Mouse (Mus musculus) heart, embryonic 11.5 days (tissue): ENCODE results near the gene Ribc1. TPM values are rescaled to one million over a fixed set of nuclear protein-coding genes. Genes with fewer than 3 reads are reported as not detected.

ENCODE experiments used
- ATAC-seq: fragments of 200-750 bp; cut with Nextera tagmentation; replicated peaks from 2 replicates; pipeline ENCODE4 v1.8.0; 2017; ENCODE audit warnings: moderate library complexity; ENCODE audit not compliant: insufficient number of reproducible peaks, low FRiP score, low TSS enrichment
- H3K27ac ChIP-seq: fragments of 300-500 bp; sonication (generic); 2 replicates; pipeline ENCODE4 v1.5.1; 2014; ENCODE audit warnings: mild to moderate bottlenecking, low read depth, low read length
- H3K27me3 ChIP-seq: fragments of 300-500 bp; sonication (generic); 2 replicates; pipeline ENCODE4 v1.6.1; 2014; ENCODE audit warnings: mild to moderate bottlenecking, low read length, mixed read lengths; ENCODE audit not compliant: control insufficient read depth, insufficient read depth
- H3K36me3 ChIP-seq: fragments of 300-500 bp; sonication (generic); 2 replicates; pipeline ENCODE4 v1.6.1; 2014; ENCODE audit warnings: mild to moderate bottlenecking, low read length, moderate library complexity, mixed read lengths; ENCODE audit not compliant: control insufficient read depth, insufficient read depth
- H3K4me1 ChIP-seq: fragments of 300-500 bp; sonication (generic); 2 replicates; pipeline ENCODE4 v1.6.1; 2014; ENCODE audit warnings: low read length; ENCODE audit not compliant: control insufficient read depth, insufficient read depth
- H3K4me2 ChIP-seq: fragments of 300-500 bp; sonication (generic); 2 replicates; pipeline ENCODE4 v1.6.1; 2014; ENCODE audit warnings: mild to moderate bottlenecking, moderate library complexity
- H3K4me3 ChIP-seq: fragments of 300-500 bp; sonication (generic); 2 replicates; pipeline ENCODE4 v1.5.1; 2014; ENCODE audit warnings: low read depth, low read length
- H3K9ac ChIP-seq: fragments of 300-500 bp; sonication (generic); 2 replicates; pipeline ENCODE4 v1.6.1; 2014; ENCODE audit warnings: mild to moderate bottlenecking, low read depth, low read length, moderate library complexity
- H3K9me3 ChIP-seq: fragments of 300-500 bp; sonication (generic); replicated peaks from 2 replicates; pipeline ENCODE4 v1.6.1; 2016; ENCODE audit warnings: low read length; ENCODE audit not compliant: control insufficient read depth
- WGBS: fragments of 180-500 bp; shearing (Covaris S2); extraction: QIAGEN DNeasy Blood & Tissue Kit; methylation state at CpG from one replicate; pipeline ENCODE4 v1.1.7; 2014; ENCODE audit not compliant: insufficient replicate concordance; 5-methylcytosine and 5-hydroxymethylcytosine counted together
- polyA plus RNA-seq: library from polyadenylated mRNA; unstranded; fragments of >200 nt; fragmentation: Nextera tagmentation; extraction: Ambion mirVana; gene quantifications from 2 replicates; pipeline ENCODE4 v1.2.1, GENCODE M21; 2014

Ribc1 gene
- polyA plus RNA-seq = 2.8 and 3.0 TPM in 2 replicates

DNA sequence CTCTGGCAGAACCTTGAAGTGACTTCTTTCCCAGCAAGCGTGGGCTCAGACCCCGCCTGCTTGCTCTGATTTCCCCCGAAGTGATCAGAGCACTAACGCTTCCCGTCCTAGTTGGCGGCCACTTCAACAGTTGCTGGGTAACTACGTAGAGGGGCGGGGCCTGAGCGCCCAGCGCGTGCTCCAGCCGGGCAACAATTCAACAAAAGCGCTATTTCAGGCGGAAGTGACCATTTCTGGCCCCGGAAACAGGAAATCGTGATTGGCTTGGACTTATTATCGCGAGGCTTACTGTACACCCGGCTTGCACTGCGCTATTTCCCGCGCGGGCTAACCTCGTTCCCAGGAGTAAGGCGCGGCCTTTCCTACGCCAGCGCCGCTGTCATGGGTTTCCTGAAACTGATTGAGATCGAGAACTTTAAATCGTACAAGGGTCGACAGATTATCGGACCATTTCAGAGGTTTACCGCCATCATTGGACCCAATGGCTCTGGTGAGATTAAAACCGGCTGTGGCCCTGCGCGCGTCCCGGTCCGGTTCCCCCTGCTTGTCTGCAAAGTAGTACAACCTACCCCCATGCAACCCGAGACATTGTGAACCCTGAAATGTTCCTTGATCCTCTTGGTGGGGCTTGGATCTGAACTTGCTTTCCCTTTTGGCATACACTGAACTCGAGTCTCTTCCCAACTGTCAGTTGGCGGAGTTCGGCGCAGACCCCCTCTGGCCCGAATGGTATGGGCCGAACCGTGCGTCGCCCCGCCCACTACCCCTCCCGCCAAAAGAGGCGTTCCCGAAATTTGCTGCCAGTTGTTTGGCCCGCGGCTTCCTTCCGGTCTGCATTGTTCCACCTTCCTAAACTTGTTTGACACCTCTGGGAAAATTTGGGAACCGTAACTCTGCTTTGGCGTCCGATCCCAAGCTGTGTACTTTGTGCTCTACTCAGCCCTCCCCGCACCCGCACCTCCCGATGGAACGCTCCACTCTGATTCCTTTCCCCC lies at the start of gene Ribc1, which contains the start of gene Smc1a:
Gene Ribc1 (minus strand): TSS at position 145 of the 995 bp plus-strand sequence.
Gene Smc1a (plus strand): TSS at position 278 of the 995 bp plus-strand sequence.
- 12% methylated on average over 64 of the region's 64 CpGs for WGBS
- peak within 1 kb of the TSS; percentile 82 for H3K9ac ChIP-seq

DNA sequence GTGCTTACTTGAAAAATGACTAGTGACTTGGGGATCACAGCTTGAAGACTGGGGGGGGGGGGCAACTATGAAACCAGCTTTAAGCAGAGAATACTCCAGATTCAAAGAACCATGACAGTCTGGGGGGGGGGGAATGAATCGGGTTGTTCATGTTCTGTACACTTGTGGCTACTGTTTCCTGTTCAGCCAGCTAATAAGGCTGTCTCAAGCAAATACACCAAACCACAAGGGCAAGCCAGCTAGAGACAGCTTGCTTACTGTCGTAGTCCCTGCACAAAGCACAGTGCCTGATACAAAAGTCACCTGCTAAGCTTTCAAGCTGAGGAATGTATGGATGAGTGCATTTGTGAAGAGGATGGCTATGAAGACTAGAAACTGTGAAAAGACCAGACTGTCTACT lies 49.6 kb upstream of the Ribc1 start:
- H3K4me1 ChIP-seq = no peaks in the 10 kb centered on the region
- no peak overlapping the region for H3K27ac ChIP-seq
- H3K9ac ChIP-seq = no peak overlapping the region
- H3K4me2 ChIP-seq = no peak overlapping the region
- peaks cover 3% of the 10 kb centered on the region; the same call in 1 of the 2 replicates for H3K36me3 ChIP-seq
- H3K9me3 ChIP-seq = no peaks in the 10 kb centered on the region
- H3K27me3 ChIP-seq = peaks cover 13% of the 10 kb centered on the region
- H3K4me3 ChIP-seq = no peak overlapping the region
- 74% methylated on average over 2 of the region's 2 CpGs for WGBS
- no peak for ATAC-seq

More for the DNA sequence above, at the start of gene Ribc1, which contains the start of gene Smc1a:
- H3K36me3 ChIP-seq = no peaks in the 10 kb centered on the region
- peak within 1 kb of the TSS; percentile 57 for H3K4me3 ChIP-seq
- peaks cover 7% of the 10 kb centered on the region; the same call in 1 of the 2 replicates for H3K27me3 ChIP-seq
- H3K4me1 ChIP-seq = peaks cover 3% of the 10 kb centered on the region; the same call in 1 of the 2 replicates
- ATAC-seq = peak; percentile 96
- no peaks in the 10 kb centered on the region for H3K9me3 ChIP-seq
- H3K4me2 ChIP-seq = peak within 1 kb of the TSS; percentile 65
- H3K27ac ChIP-seq = peak within 1 kb of the TSS; percentile 87

DNA sequence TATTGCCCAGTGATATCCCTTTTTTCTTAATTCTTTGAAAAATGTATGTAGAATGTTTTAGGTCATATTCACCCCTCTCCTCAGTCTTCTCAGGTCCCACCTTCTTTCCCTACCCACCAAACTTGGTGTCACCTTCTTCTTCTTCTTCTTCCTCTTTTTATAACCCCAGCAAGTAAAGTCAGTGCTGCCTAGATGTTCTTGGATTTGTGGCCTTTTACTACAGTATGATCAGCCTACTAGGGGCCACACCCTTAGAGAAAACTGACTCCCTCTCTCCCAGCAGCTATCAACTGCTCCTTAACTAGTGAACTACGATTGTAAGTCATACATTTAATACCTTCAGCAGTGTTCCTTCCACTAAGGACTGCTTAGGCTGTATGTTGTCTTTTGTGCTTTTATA lies 38.0 kb upstream of the Ribc1 start:
- H3K4me1 ChIP-seq = no peaks in the 10 kb centered on the region
- no peaks in the 10 kb centered on the region for H3K9me3 ChIP-seq
- H3K4me3 ChIP-seq = no peak overlapping the region
- H3K36me3 ChIP-seq = no peaks in the 10 kb centered on the region; the same call in 1 of the 2 replicates
- no peak for ATAC-seq
- H3K4me2 ChIP-seq = no peak overlapping the region
- WGBS = 71% methylated on average over 1 of the region's 1 CpGs
- H3K27me3 ChIP-seq = peaks cover 10% of the 10 kb centered on the region
- H3K27ac ChIP-seq = no peak overlapping the region
- H3K9ac ChIP-seq = no peak overlapping the region

GRCm38 (mm10) chrX:152052546-152052945 lies 36.5 kb upstream of the Ribc1 start:
- no peak for ATAC-seq
- Histone ChIP-seq H3K9me3 (no peaks in the 10 kb centered on the region), H3K36me3 (peaks cover 2% of the 10 kb centered on the region; the same call in 1 of the 2 replicates), H3K4me1 (no peaks in the 10 kb centered on the region), H3K27ac (no peak overlapping the region), H3K4me2 (no peak overlapping the region), H3K4me3 (no peak overlapping the region), H3K9ac (no peak overlapping the region), H3K27me3 (peaks cover 9% of the 10 kb centered on the region)
- WGBS = 77% methylated on average over 3 of the region's 3 CpGs

DNA sequence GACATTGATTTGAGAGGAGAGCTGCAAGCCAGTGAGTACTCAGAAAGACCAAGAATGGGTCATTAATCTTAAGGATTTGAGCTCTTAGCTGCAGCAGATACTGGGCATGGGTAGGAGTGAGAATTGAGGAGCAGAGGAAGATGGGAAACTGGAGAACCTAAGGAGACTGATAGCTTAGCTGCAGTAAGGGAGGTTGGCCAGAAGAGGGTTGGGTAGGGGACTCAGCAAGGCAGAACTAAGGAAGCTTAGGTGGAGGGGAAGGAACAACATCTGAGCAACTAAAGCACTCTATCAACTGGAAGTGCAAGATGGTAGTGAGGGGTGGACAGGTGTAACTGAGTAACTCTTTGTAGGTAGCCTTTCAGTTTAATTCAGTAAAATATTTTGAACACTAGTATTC lies 31.1 kb upstream of the Ribc1 start:
- Histone ChIP-seq H3K4me1 (no peaks in the 10 kb centered on the region), H3K27ac (no peak overlapping the region), H3K4me2 (no peak overlapping the region), H3K36me3 (peaks cover 2% of the 10 kb centered on the region; the same call in 1 of the 2 replicates), H3K9me3 (no peaks in the 10 kb centered on the region), H3K9ac (no peak overlapping the region), H3K27me3 (peaks cover 7% of the 10 kb centered on the region; the same call in 1 of the 2 replicates), H3K4me3 (no peak overlapping the region)
- ATAC-seq = no peak

GRCm38 (mm10) chrX:152039865-152040264 lies 23.8 kb upstream of the Ribc1 start:
- H3K4me1 ChIP-seq = no peaks in the 10 kb centered on the region
- peaks cover 4% of the 10 kb centered on the region; the same call in 1 of the 2 replicates for H3K36me3 ChIP-seq
- no peak for ATAC-seq
- H3K9ac ChIP-seq = no peak overlapping the region
- no peak overlapping the region for H3K4me2 ChIP-seq
- 0 out of 2 replicates have a peak, but pooled peaks cover 4% of the 10 kb centered on the region for H3K27me3 ChIP-seq
- no peaks in the 10 kb centered on the region for H3K9me3 ChIP-seq
- H3K27ac ChIP-seq = no peak overlapping the region
- no peak overlapping the region for H3K4me3 ChIP-seq

DNA sequence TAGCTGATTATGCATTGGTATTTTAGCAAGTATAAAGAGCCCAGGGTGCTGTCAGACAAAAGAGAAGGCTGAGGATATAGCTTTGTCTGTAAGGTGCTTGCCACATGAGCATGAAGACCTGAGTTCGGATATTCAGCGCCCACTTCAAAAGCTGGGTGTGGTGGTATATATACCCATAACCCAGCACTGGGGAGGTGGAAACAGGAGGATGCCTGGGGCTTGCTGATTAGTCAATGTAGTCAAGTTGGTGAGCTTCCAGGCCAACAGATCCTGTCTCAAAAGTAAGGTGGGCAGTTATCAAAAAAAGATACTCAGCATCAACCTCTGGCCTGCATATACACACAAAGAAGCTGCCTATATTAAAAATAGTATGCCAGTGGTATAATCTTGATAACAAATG lies 3.2 kb upstream of the Ribc1 start:
- no peaks in the 10 kb centered on the region for H3K9me3 ChIP-seq
- H3K4me1 ChIP-seq = peaks cover 3% of the 10 kb centered on the region; the same call in 1 of the 2 replicates
- H3K36me3 ChIP-seq = no peaks in the 10 kb centered on the region
- H3K4me2 ChIP-seq = no peak overlapping the region
- H3K27ac ChIP-seq = no peak overlapping the region
- ATAC-seq = no peak
- no peak overlapping the region for H3K9ac ChIP-seq
- 76% methylated on average over 2 of the region's 2 CpGs for WGBS
- peaks cover 7% of the 10 kb centered on the region; the same call in 1 of the 2 replicates for H3K27me3 ChIP-seq
- H3K4me3 ChIP-seq = no peak overlapping the region

DNA sequence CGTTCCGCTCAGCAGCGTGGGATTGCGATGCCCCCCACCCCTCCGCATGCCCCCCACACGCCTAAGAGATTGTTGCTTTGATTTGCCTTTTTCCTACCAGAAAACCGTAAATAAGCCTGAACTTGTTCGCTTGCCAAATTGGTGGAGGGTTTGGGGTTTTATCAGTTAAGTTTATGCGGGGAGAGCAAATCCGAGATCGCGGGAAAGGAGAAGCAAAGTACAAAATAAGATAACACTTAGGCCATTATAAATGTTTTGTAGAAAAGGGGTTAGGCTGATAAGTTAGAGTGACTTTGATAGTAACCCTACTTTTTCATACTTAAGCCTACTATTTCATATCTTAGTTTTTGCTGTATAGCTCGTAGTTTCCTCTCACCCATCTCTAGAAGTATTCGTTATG lies 1.1 kb upstream of the Ribc1 start:
- Histone ChIP-seq H3K4me2 (peak overlapping the region; percentile 65), H3K4me3 (peak overlapping the region; percentile 57)

More for the DNA sequence above, 1.1 kb upstream of the Ribc1 start:
- Histone ChIP-seq H3K36me3 (no peaks in the 10 kb centered on the region), H3K9ac (peak overlapping the region; percentile 82), H3K27me3 (peaks cover 7% of the 10 kb centered on the region; the same call in 1 of the 2 replicates), H3K27ac (0 out of 2 replicates have a peak overlapping the region, but pooled peaks have one; percentile 87), H3K9me3 (no peaks in the 10 kb centered on the region), H3K4me1 (peaks cover 3% of the 10 kb centered on the region; the same call in 1 of the 2 replicates)
- 17% methylated on average over 14 of the region's 14 CpGs for WGBS
- ATAC-seq = no peak
